Mouse (Mus musculus) midbrain, embryonic 10.5 days (tissue): ENCODE data around the gene Dcun1d3. TPM values are rescaled to one million over a fixed set of nuclear protein-coding genes. Genes with fewer than 3 reads are reported as not detected.

ENCODE experiments used
- DNase-seq: peaks from one replicate; pipeline ENCODE4 v3.0.0-alpha.2; 2017; ENCODE audit warnings: low spot score
- H3K27ac ChIP-seq: fragments of 300-500 bp; sonication (generic); replicated peaks from 2 replicates; pipeline ENCODE4 v1.5.1; 2016; ENCODE audit warnings: mild to moderate bottlenecking
- H3K27me3 ChIP-seq: fragments of 300-500 bp; sonication (generic); 2 replicates; pipeline ENCODE4 v1.6.1; 2016; ENCODE audit warnings: low read depth, mild to moderate bottlenecking; ENCODE audit not compliant: poor library complexity, severe bottlenecking
- H3K36me3 ChIP-seq: fragments of 300-500 bp; sonication (generic); 2 replicates; pipeline ENCODE4 v1.6.1; 2016; ENCODE audit warnings: mild to moderate bottlenecking, moderate library complexity
- H3K4me1 ChIP-seq: fragments of 300-500 bp; sonication (generic); 2 replicates; pipeline ENCODE4 v1.6.1; 2016
- H3K4me3 ChIP-seq: fragments of 300-500 bp; sonication (generic); 2 replicates; pipeline ENCODE4 v1.5.1; 2016; ENCODE audit warnings: mild to moderate bottlenecking, moderate library complexity
- H3K9me3 ChIP-seq: fragments of 300-500 bp; sonication (generic); replicated peaks from 2 replicates; pipeline ENCODE4 v1.6.1; 2016; ENCODE audit warnings: mild to moderate bottlenecking
- WGBS: fragments of 180-500 bp; shearing (Covaris S2); methylation state at CpG from one replicate; pipeline ENCODE4 v1.1.7; 2016; 5-methylcytosine and 5-hydroxymethylcytosine counted together
- polyA plus RNA-seq: library from polyadenylated mRNA; unstranded; fragments of >200 nt; fragmentation: Nextera tagmentation; extraction: Ambion mirVana; gene quantifications from 2 replicates; pipeline ENCODE4 v1.2.1, GENCODE M21; 2016

Gene Dcun1d3
- polyA plus RNA-seq = 13.1 and 15.7 TPM in 2 replicates

DNA sequence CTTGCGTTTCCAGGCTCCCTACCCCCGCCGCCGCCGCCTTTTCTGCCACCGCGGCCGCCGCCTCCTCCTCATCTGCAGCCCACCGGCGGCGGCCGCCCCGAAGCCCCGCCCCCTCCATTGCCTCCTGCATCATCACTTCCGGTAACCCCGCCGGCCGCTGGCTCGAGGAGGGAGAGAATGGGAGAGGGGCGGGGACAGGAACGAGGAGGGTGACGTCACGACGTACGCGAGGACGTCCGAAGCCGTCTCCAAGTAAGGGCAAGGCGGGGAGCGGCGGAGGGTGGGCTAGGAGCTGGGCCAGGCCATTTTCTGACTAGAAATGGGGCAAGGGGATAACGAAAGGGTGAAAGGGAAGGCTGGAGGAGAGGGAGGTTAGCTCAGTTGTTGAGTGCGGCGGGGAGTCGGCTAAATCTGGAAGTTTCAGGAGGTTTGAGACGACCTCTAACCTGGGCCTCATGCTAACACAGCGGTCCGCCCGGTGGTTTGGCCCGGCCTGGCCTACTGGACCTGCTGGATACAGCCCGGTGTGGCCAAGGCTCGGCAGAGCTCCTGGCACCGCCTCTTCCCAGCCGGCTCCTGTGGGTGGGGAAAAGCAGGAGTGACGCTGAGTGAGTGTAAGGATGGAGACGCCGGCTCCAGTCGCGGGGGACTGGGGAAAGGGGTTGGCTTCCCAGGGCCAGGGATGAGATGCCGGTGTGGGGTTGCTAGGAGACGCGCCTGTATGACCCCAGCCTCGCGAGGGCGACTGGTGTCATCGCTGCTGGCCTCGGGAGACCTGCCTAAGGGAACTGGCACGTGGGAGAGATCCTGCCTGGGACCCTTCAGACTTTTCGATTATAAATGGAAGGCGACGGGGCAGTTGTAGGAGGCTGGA lies at the start of gene Dcun1d3, which contains the start of gene Lyrm1:
Gene Dcun1d3 (minus strand): TSS at position 660 of the 874 bp plus-strand sequence.
Gene Lyrm1 (plus strand): TSS at position 223 of the 874 bp plus-strand sequence.
- peak within 1 kb of the TSS; percentile 87 for H3K4me3 ChIP-seq
- no peaks in the 10 kb centered on the region for H3K9me3 ChIP-seq
- whole genome bisulfite sequencing = 1% methylated on average over 63 of the region's 63 CpGs
- no peaks in the 10 kb centered on the region for H3K36me3 ChIP-seq
- peak; percentile 99 for DNase-seq
- H3K4me1 ChIP-seq = peaks cover 31% of the 10 kb centered on the region
- H3K27me3 ChIP-seq = no peaks in the 10 kb centered on the region
- H3K27ac ChIP-seq = peak within 1 kb of the TSS; percentile 93

GRCm38 (mm10) chr7:119941569-119941968 lies 45.5 kb upstream of the Dcun1d3 start:
- Histone ChIP-seq H3K4me3 (no peak overlapping the region), H3K4me1 (no peaks in the 10 kb centered on the region), H3K9me3 (no peaks in the 10 kb centered on the region), H3K36me3 (no peaks in the 10 kb centered on the region), H3K27me3 (no peaks in the 10 kb centered on the region), H3K27ac (no peak overlapping the region)
- 60% methylated on average over 2 of the region's 2 CpGs for WGBS
- DNase-seq = no peak

DNA sequence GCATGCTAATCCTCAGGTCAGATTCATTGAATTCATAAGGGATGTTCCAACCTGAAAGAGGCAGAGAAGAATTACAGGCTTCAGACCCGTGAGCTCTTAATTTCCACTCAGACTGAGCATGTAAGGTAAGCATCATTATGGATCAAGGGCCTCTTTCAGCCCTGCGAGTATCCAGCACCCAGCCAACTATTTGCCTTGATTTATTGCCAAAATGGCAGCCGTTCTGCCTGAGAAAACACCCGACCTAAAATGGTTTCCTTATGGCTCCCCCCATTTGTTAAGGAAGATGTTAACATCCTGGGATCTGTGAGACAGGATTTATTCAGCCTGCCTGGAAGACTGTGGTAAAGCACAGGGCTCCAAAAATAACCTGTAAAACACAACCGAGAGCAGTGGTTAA lies 40.9 kb upstream of the Dcun1d3 start:
- Histone ChIP-seq H3K9me3 (no peaks in the 10 kb centered on the region), H3K27ac (no peak overlapping the region), H3K4me3 (no peak overlapping the region), H3K4me1 (no peaks in the 10 kb centered on the region), H3K27me3 (no peaks in the 10 kb centered on the region), H3K36me3 (no peaks in the 10 kb centered on the region)
- WGBS = 85% methylated on average over 5 of the region's 5 CpGs
- no peak for DNase-seq

GRCm38 (mm10) chr7:119936321-119936720 lies 40.2 kb upstream of the Dcun1d3 start:
- H3K27me3 ChIP-seq = no peaks in the 10 kb centered on the region
- no peaks in the 10 kb centered on the region for H3K4me1 ChIP-seq
- no peak for DNase-seq
- H3K4me3 ChIP-seq = no peak overlapping the region
- H3K9me3 ChIP-seq = no peaks in the 10 kb centered on the region
- H3K27ac ChIP-seq = no peak overlapping the region
- no peaks in the 10 kb centered on the region for H3K36me3 ChIP-seq

- no peak overlapping the region for H3K27ac ChIP-seq
- WGBS = 77% methylated on average over 2 of the region's 2 CpGs
- no peak for DNase-seq
- H3K4me3 ChIP-seq = no peak overlapping the region
- H3K36me3 ChIP-seq = no peaks in the 10 kb centered on the region
- H3K9me3 ChIP-seq = no peaks in the 10 kb centered on the region
- no peaks in the 10 kb centered on the region for H3K4me1 ChIP-seq
- no peaks in the 10 kb centered on the region for H3K27me3 ChIP-seq
Observed at GRCm38 (mm10) chr7:119928783-119929440, 32.8 kb upstream of the Dcun1d3 start.

- DNase-seq = no peak
- Histone ChIP-seq H3K36me3 (no peaks in the 10 kb centered on the region), H3K9me3 (no peaks in the 10 kb centered on the region), H3K4me3 (no peak overlapping the region), H3K4me1 (no peaks in the 10 kb centered on the region), H3K27me3 (no peaks in the 10 kb centered on the region), H3K27ac (no peak overlapping the region)
- 88% methylated on average over 4 of the region's 4 CpGs for WGBS
Observed at GRCm38 (mm10) chr7:119921054-119921453, 25.0 kb upstream of the Dcun1d3 start.

- no peaks in the 10 kb centered on the region for H3K9me3 ChIP-seq
- no peak overlapping the region for H3K4me3 ChIP-seq
- WGBS = 74% methylated on average over 2 of the region's 2 CpGs
- H3K4me1 ChIP-seq = no peaks in the 10 kb centered on the region
- H3K27me3 ChIP-seq = no peaks in the 10 kb centered on the region
- H3K27ac ChIP-seq = no peak overlapping the region
- no peaks in the 10 kb centered on the region for H3K36me3 ChIP-seq
- DNase-seq = no peak
Observed at GRCm38 (mm10) chr7:119920457-119920856, 24.4 kb upstream of the Dcun1d3 start.

- no peak for DNase-seq
- H3K27me3 ChIP-seq = no peaks in the 10 kb centered on the region
- H3K4me3 ChIP-seq = no peak overlapping the region
- H3K9me3 ChIP-seq = no peaks in the 10 kb centered on the region
- no peak overlapping the region for H3K27ac ChIP-seq
- WGBS = 73% methylated on average over 3 of the region's 3 CpGs
- H3K36me3 ChIP-seq = no peaks in the 10 kb centered on the region
- H3K4me1 ChIP-seq = no peaks in the 10 kb centered on the region
Observed at GRCm38 (mm10) chr7:119911727-119912126, 15.6 kb upstream of the Dcun1d3 start.

GRCm38 (mm10) chr7:119906523-119907215 lies 10.6 kb upstream of the Dcun1d3 start:
- Histone ChIP-seq H3K4me1 (no peaks in the 10 kb centered on the region), H3K27me3 (no peaks in the 10 kb centered on the region), H3K27ac (no peak overlapping the region), H3K9me3 (no peaks in the 10 kb centered on the region), H3K36me3 (no peaks in the 10 kb centered on the region), H3K4me3 (no peak overlapping the region)
- no peak for DNase-seq
- 89% methylated on average over 3 of the region's 3 CpGs for WGBS

- 71% methylated on average over 3 of the region's 3 CpGs for WGBS
- Histone ChIP-seq H3K4me3 (no peak overlapping the region), H3K27ac (no peak overlapping the region), H3K4me1 (peaks cover 19% of the 10 kb centered on the region), H3K27me3 (no peaks in the 10 kb centered on the region), H3K36me3 (no peaks in the 10 kb centered on the region), H3K9me3 (no peaks in the 10 kb centered on the region)
- DNase-seq = no peak
Observed at GRCm38 (mm10) chr7:119899386-119900057, 3.4 kb upstream of the Dcun1d3 start.

- WGBS = 72% methylated on average over 1 of the region's 1 CpGs
Observed at GRCm38 (mm10) chr7:119898247-119898856, 2.3 kb upstream of the Dcun1d3 start.

GRCm38 (mm10) chr7:119897521-119898109 lies 1.5 kb upstream of the Dcun1d3 start:
- Histone ChIP-seq H3K27me3 (no peaks in the 10 kb centered on the region), H3K27ac (no peak overlapping the region), H3K4me1 (peaks cover 31% of the 10 kb centered on the region), H3K36me3 (no peaks in the 10 kb centered on the region), H3K9me3 (no peaks in the 10 kb centered on the region), H3K4me3 (no peak overlapping the region)
- DNase-seq = no peak
- WGBS = 96% methylated on average over 8 of the region's 8 CpGs

More at GRCm38 (mm10) chr7:119898247-119898856, 2.3 kb upstream of the Dcun1d3 start:
- no peak overlapping the region for H3K27ac ChIP-seq
- no peaks in the 10 kb centered on the region for H3K9me3 ChIP-seq
- no peaks in the 10 kb centered on the region for H3K36me3 ChIP-seq
- H3K4me3 ChIP-seq = no peak overlapping the region
- peaks cover 30% of the 10 kb centered on the region for H3K4me1 ChIP-seq
- no peak for DNase-seq
- H3K27me3 ChIP-seq = no peaks in the 10 kb centered on the region
